ENCODE assay signal across 26 mouse cellular contexts in genomic region chr7:100501844-100502373, GRCm38 (mm10). TPM values are rescaled to one million over a fixed set of nuclear protein-coding genes. Genes with fewer than 3 reads are reported as not detected.
DNase-seq lines count a peak whose midpoint lies in the region; ATAC-seq and TF ChIP-seq lines count a peak whose summit lies in the region.
"Had no signal": no experiment of that assay in that cellular context is flagged by ENCODE, and none has a peak within 500 bp of the region (broad histone marks: within the 10 kb centered on the region; RNA-seq: fewer than 3 reads in every experiment).

No protein-coding gene starts in this region.

- H3K9me3 ChIP-seq in liver, embryonic 14.5 days (ENCODE audit: control insufficient read depth, low read length), result no peaks in the 10 kb centered on the region
- no peaks in the 10 kb centered on the region for H3K9me3 ChIP-seq in intestine, embryonic 15.5 days
- H3K9me3 ChIP-seq: embryonic facial prominence, embryonic 15.5 days had no signal

- H3K36me3 ChIP-seq in liver, embryonic 14.5 days (replicated peaks; ENCODE audit: control insufficient read depth, insufficient read depth, low read depth), result peaks cover 35% of the 10 kb centered on the region
- peaks cover 24% of the 10 kb centered on the region for H3K36me3 ChIP-seq in intestine, embryonic 15.5 days

- peak; percentile 1; the same call in 1 of the 2 replicates for ATAC-seq in liver, embryonic 14.5 days (ENCODE audit: insufficient read depth)
- ATAC-seq in erythroid progenitor cell, adult 5-6 weeks (replicated peaks; ENCODE audit: low FRiP score, poor library complexity, severe bottlenecking), result no peak
- ATAC-seq in intestine, embryonic 15.5 days, result no peak
- ATAC-seq: forebrain, embryonic 14.5 days; midbrain, embryonic 16.5 days had no signal

- H3K4me2 ChIP-seq in liver, embryonic 14.5 days (ENCODE audit: low read depth), result no peak overlapping the region
- H3K4me2 ChIP-seq in intestine, embryonic 15.5 days (replicated peaks), result no peak overlapping the region
- H3K4me2 ChIP-seq: embryonic facial prominence, embryonic 15.5 days had no signal

- no peaks in the 10 kb centered on the region for H3K27me3 ChIP-seq in liver, embryonic 14.5 days (ENCODE audit: control insufficient read depth, insufficient read depth, low read length)
- H3K27me3 ChIP-seq in intestine, embryonic 15.5 days (replicated peaks), result no peaks in the 10 kb centered on the region
- H3K27me3 ChIP-seq: embryonic facial prominence, embryonic 15.5 days had no signal

- no peak overlapping the region for H3K4me3 ChIP-seq in liver, embryonic 14.5 days (ENCODE audit: insufficient read depth in 1 of 2, low read depth in 2 of 2, low read length in 2 of 2)
- no peak overlapping the region for H3K4me3 ChIP-seq in intestine, embryonic 15.5 days (replicated peaks)
- H3K4me3 ChIP-seq: embryonic facial prominence, embryonic 15.5 days had no signal

- DNase-seq in lung, postnatal 36 days, result peak; percentile 41
- no peak for DNase-seq in lung, postnatal 4 days
- DNase-seq in ZHBTc4 (ENCODE audit: low read depth, low spot score), result peak; percentile 92
- DNase-seq in liver, embryonic 14.5 days (ENCODE audit: low read depth in 3 of 3, low spot score in 3 of 3), result no peak
- no peak for DNase-seq in left cerebral cortex, adult 8-10 months (ENCODE audit: low spot score in 2 of 2)
- no peak for DNase-seq in cerebellum, adult 11-12 months
- DNase-seq: adrenal gland, adult 8-10 months; cerebellum, postnatal 10 days; embryo, embryonic 11 days; gastrocnemius, postnatal 14 days; kidney, adult 2 months; kidney, postnatal 10 days; layer of hippocampus, postnatal 36 days; left cerebral cortex, postnatal 4 days; lung, postnatal 14 days; retina, postnatal 1 day had no signal

- TF ChIP-seq EP300 in liver, embryonic 14.5 days (IDR thresholded peaks at IDR 0.05; ENCODE audit: low read depth), result no peak

- H3K27ac ChIP-seq in liver, embryonic 14.5 days, result peak overlapping the region; percentile 62
- H3K27ac ChIP-seq in intestine, embryonic 15.5 days, result no peak overlapping the region
- H3K27ac ChIP-seq: embryonic facial prominence, embryonic 15.5 days had no signal

- WGBS in liver, embryonic 14.5 days (ENCODE audit: insufficient replicate concordance), result 51% methylated on average over 2 of the region's 2 CpGs
- 52% methylated on average over 2 of the region's 2 CpGs for WGBS in intestine, embryonic 15.5 days

- H3K9ac ChIP-seq in liver, embryonic 14.5 days (replicated peaks), result no peak overlapping the region
- no peak overlapping the region for H3K9ac ChIP-seq in intestine, embryonic 15.5 days
- H3K9ac ChIP-seq: embryonic facial prominence, embryonic 15.5 days had no signal

- no peak for TF ChIP-seq CTCF in liver, embryonic 14.5 days (IDR thresholded peaks at IDR 0.05; ENCODE audit: low read depth)

- peaks cover 15 to 30% of the 10 kb centered on the region in 2 experiments for H3K4me1 ChIP-seq in liver, embryonic 14.5 days (replicated peaks; ENCODE audit: control insufficient read depth in 2 of 2, insufficient read depth in 2 of 2, low read length in 1 of 2)
- H3K4me1 ChIP-seq in intestine, embryonic 15.5 days (replicated peaks), result no peaks in the 10 kb centered on the region; the same call in 1 of the 2 replicates

RNA-seq across cellular contexts. Expression of gene Ucp2, which starts 8.8 kb away (rescaled TPM):
- 329 and 337 TPM in 2 replicates for polyA plus RNA-seq in liver, embryonic 14.5 days (2012; rRNA removed)
- 556 and 628 TPM in 2 replicates for polyA plus RNA-seq in liver, embryonic 14.5 days (2014; fragmentation: Nextera tagmentation; extraction: Ambion mirVana)
- 100 to 1,000 TPM in 1 of 4 experiments, 10 to 100 TPM in 3; 63.3 to 124 (median 79.8) TPM for total RNA-seq in left cerebral cortex, adult 8-10 months (2022)
- total RNA-seq in erythroid progenitor cell, adult 5-6 weeks (2015; ENCODE audit: low replicate concordance), result 753 and 755 TPM in 2 replicates
- total RNA-seq in erythroid progenitor cell, adult 5-6 weeks (2017; ENCODE audit: low replicate concordance), result 595 and 716 TPM in 2 replicates
- polyA plus RNA-seq in intestine, embryonic 15.5 days (2015; fragmentation: Nextera tagmentation; extraction: Ambion mirVana), result 272 and 287 TPM in 2 replicates

RNA-seq across cellular contexts. Expression of gene Dnajb13, which starts 12.9 kb away (rescaled TPM):
- 0.58 and 0.64 TPM in 2 replicates for polyA plus RNA-seq in liver, embryonic 14.5 days (2012; rRNA removed)
- 2.0 and 2.3 TPM in 2 replicates for polyA plus RNA-seq in liver, embryonic 14.5 days (2014; fragmentation: Nextera tagmentation; extraction: Ambion mirVana)
- 1 to 10 TPM in 1 of 4 experiments, under 1 TPM in 3; 0.48 to 1.1 (median 0.79) TPM for total RNA-seq in left cerebral cortex, adult 8-10 months (2022)
- 2.9 TPM in 1 of 2 replicates, not detected in the other for total RNA-seq in erythroid progenitor cell, adult 5-6 weeks (2015; ENCODE audit: low replicate concordance)
- 1.1 and 5.6 TPM in 2 replicates for total RNA-seq in erythroid progenitor cell, adult 5-6 weeks (2017; ENCODE audit: low replicate concordance)
- 0.28 and 0.41 TPM in 2 replicates for polyA plus RNA-seq in intestine, embryonic 15.5 days (2015; fragmentation: Nextera tagmentation; extraction: Ambion mirVana)
- total RNA-seq: gastrocnemius, postnatal 14 days had no signal

RNA-seq across cellular contexts. Expression of gene Ucp3, which starts 29.1 kb away (rescaled TPM):
- 0.02 TPM in 1 of 2 replicates, not detected in the other for polyA plus RNA-seq in liver, embryonic 14.5 days (2012; rRNA removed)
- not detected in 2 replicates for polyA plus RNA-seq in liver, embryonic 14.5 days (2014; fragmentation: Nextera tagmentation; extraction: Ambion mirVana)
- 1 to 10 TPM; 2.8 to 5.7 (median 3.3) TPM for total RNA-seq in left cerebral cortex, adult 8-10 months (2022)
- not detected in 2 replicates for total RNA-seq in erythroid progenitor cell, adult 5-6 weeks (2015; ENCODE audit: low replicate concordance)
- total RNA-seq in erythroid progenitor cell, adult 5-6 weeks (2017; ENCODE audit: low replicate concordance), result 1.0 TPM in 1 of 2 replicates, not detected in the other
- not detected in 2 replicates for polyA plus RNA-seq in intestine, embryonic 15.5 days (2015; fragmentation: Nextera tagmentation; extraction: Ambion mirVana)
- total RNA-seq: liver, adult 2 months; megakaryocyte-erythroid progenitor cell, adult 5-6 weeks had no signal
- polyA plus RNA-seq: brain, embryonic 14.5 days; C2C12; forebrain, embryonic 14.5 days; hindbrain, embryonic 11.5 days; liver, adult 2 months; midbrain, embryonic 16.5 days had no signal

RNA-seq across cellular contexts. Expression of gene Coa4, which starts 35.0 kb away (rescaled TPM):
- polyA plus RNA-seq in liver, embryonic 14.5 days (2012; rRNA removed), result 6.0 and 9.4 TPM in 2 replicates
- 13.9 and 14.7 TPM in 2 replicates for polyA plus RNA-seq in liver, embryonic 14.5 days (2014; fragmentation: Nextera tagmentation; extraction: Ambion mirVana)
- 10 to 100 TPM in 1 of 4 experiments, 1 to 10 TPM in 3; 8.2 to 10.3 (median 9.5) TPM for total RNA-seq in left cerebral cortex, adult 8-10 months (2022)
- 4.2 and 20.9 TPM in 2 replicates for total RNA-seq in erythroid progenitor cell, adult 5-6 weeks (2015; ENCODE audit: low replicate concordance)
- 3.9 and 6.8 TPM in 2 replicates for total RNA-seq in erythroid progenitor cell, adult 5-6 weeks (2017; ENCODE audit: low replicate concordance)
- polyA plus RNA-seq in intestine, embryonic 15.5 days (2015; fragmentation: Nextera tagmentation; extraction: Ambion mirVana), result 40.8 and 49.3 TPM in 2 replicates

Comparison
In these comparisons a context has a peak if more than half of its experiments do, and no peak if none do; other contexts are left out.
1. DNase-seq: peak in lung, postnatal 36 days (single experiment) and ZHBTc4 (single experiment); none in lung, postnatal 4 days (0 of 2), liver, embryonic 14.5 days (0 of 3), left cerebral cortex, adult 8-10 months (0 of 2) and cerebellum, adult 11-12 months (single experiment).
2. RNA of gene Ucp2, which starts 8.8 kb away (total RNA-seq): 595 to 755 TPM in erythroid progenitor cell, adult 5-6 weeks; 63.3 to 124 TPM in left cerebral cortex, adult 8-10 months; every median in the first group is over 4 times any median in the second.